ENCODE assay signal across 9 mouse cellular contexts in genomic region chr10:127599779-127600541, GRCm38 (mm10). TPM values are rescaled to one million over a fixed set of nuclear protein-coding genes. Genes with fewer than 3 reads are reported as not detected.
DNase-seq lines count a peak whose midpoint lies in the region; ATAC-seq and TF ChIP-seq lines count a peak whose summit lies in the region.
"Had no signal": no experiment of that assay in that cellular context is flagged by ENCODE, and none has a peak within 500 bp of the region (broad histone marks: within the 10 kb centered on the region; RNA-seq: fewer than 3 reads in every experiment).

No protein-coding gene starts in this region.

- peak overlapping the region; percentile 63 for H3K27ac ChIP-seq in cerebellum, adult 2 months (ENCODE audit: insufficient read depth, low read length)
- H3K27ac ChIP-seq in hindbrain, embryonic 13.5 days, result peak overlapping the region; percentile 20
- peak overlapping the region; percentile 46 for H3K27ac ChIP-seq in liver, embryonic 15.5 days (replicated peaks)
- peak overlapping the region; percentile 78 for H3K27ac ChIP-seq in stomach, postnatal 0 days (replicated peaks)

- no peaks in the 10 kb centered on the region for H3K27me3 ChIP-seq in cerebellum, adult 2 months (ENCODE audit: control insufficient read depth, insufficient read depth, low read length)
- H3K27me3 ChIP-seq in hindbrain, embryonic 13.5 days, result no peaks in the 10 kb centered on the region
- H3K27me3 ChIP-seq in liver, embryonic 15.5 days, result peaks cover 13% of the 10 kb centered on the region; the same call in 1 of the 2 replicates
- no peaks in the 10 kb centered on the region for H3K27me3 ChIP-seq in stomach, postnatal 0 days (ENCODE audit: control insufficient read depth, insufficient read depth, low read length)

- TF ChIP-seq POLR2A in cerebellum, adult 2 months (IDR thresholded peaks at IDR 0.05; ENCODE audit: borderline replicate concordance, insufficient read depth, low read length), result no peak

- DNase-seq in cerebellum, adult 2 months, result peak; percentile 64 to 75
- DNase-seq in adipocyte (ENCODE audit: low spot score), result peak; percentile 96
- peak; percentile 82 for DNase-seq in gastrocnemius, adult 18-20 months (ENCODE audit: low spot score)
- peak; percentile 61 for DNase-seq in stomach, postnatal 0 days (ENCODE audit: low spot score)
- DNase-seq in retina, postnatal 1 day, result no peak

- H3K4me2 ChIP-seq in hindbrain, embryonic 13.5 days, result no peak overlapping the region
- H3K4me2 ChIP-seq in liver, embryonic 15.5 days, result no peak overlapping the region; the same call in 1 of the 2 replicates
- H3K4me2 ChIP-seq in stomach, postnatal 0 days (replicated peaks; ENCODE audit: low read depth), result peak overlapping the region; percentile 25

- H3K4me3 ChIP-seq in cerebellum, adult 2 months (replicated peaks; ENCODE audit: insufficient read depth, low read depth, low read length), result no peak overlapping the region
- H3K4me3 ChIP-seq in hindbrain, embryonic 13.5 days, result no peak overlapping the region
- H3K4me3 ChIP-seq in liver, embryonic 15.5 days (replicated peaks), result no peak overlapping the region
- H3K4me3 ChIP-seq in stomach, postnatal 0 days (ENCODE audit: low read depth, low read length), result no peak overlapping the region
- H3K4me3 ChIP-seq: myocyte had no signal

- no peak for TF ChIP-seq CTCF in cerebellum, adult 2 months (IDR thresholded peaks at IDR 0.05; ENCODE audit: borderline replicate concordance, insufficient read depth, low read depth, low read length)
- TF ChIP-seq CTCF in stomach, postnatal 0 days (IDR thresholded peaks at IDR 0.05; ENCODE audit: low read depth), result no peak

- no peaks in the 10 kb centered on the region for H3K9me3 ChIP-seq in hindbrain, embryonic 13.5 days
- no peaks in the 10 kb centered on the region for H3K9me3 ChIP-seq in liver, embryonic 15.5 days (replicated peaks)
- H3K9me3 ChIP-seq in stomach, postnatal 0 days (ENCODE audit: control insufficient read depth, low read length), result no peaks in the 10 kb centered on the region

- H3K4me1 ChIP-seq in cerebellum, adult 2 months (ENCODE audit: control insufficient read depth, insufficient read depth, low read length), result peaks cover 69% of the 10 kb centered on the region
- H3K4me1 ChIP-seq in hindbrain, embryonic 13.5 days (replicated peaks), result peaks cover 27% of the 10 kb centered on the region
- peaks cover 80% of the 10 kb centered on the region for H3K4me1 ChIP-seq in liver, embryonic 15.5 days (replicated peaks)
- H3K4me1 ChIP-seq in stomach, postnatal 0 days (replicated peaks; ENCODE audit: control insufficient read depth, insufficient read depth), result peaks cover 34% of the 10 kb centered on the region

- ATAC-seq in cerebellum, adult (ENCODE audit: insufficient number of reproducible peaks, low FRiP score, low TSS enrichment), result no peak
- ATAC-seq in hindbrain, embryonic 13.5 days (ENCODE audit: low FRiP score), result no peak
- ATAC-seq in liver, embryonic 15.5 days (ENCODE audit: insufficient read depth), result 0 out of 2 replicates have a peak, but pooled peaks have one; percentile 3
- ATAC-seq in stomach, postnatal 0 days (ENCODE audit: low FRiP score, low TSS enrichment), result peak; percentile 13; the same call in 1 of the 2 replicates

- peaks cover 91% of the 10 kb centered on the region for H3K36me3 ChIP-seq in hindbrain, embryonic 13.5 days
- peaks cover 7% of the 10 kb centered on the region; the same call in 1 of the 2 replicates for H3K36me3 ChIP-seq in liver, embryonic 15.5 days (replicated peaks)
- peaks cover 4% of the 10 kb centered on the region for H3K36me3 ChIP-seq in stomach, postnatal 0 days (ENCODE audit: control insufficient read depth, insufficient read depth, low read length)

- TF ChIP-seq EP300 in stomach, postnatal 0 days (optimal IDR thresholded peaks at IDR 0.05), result no peak

- 8% methylated on average over 17 of the region's 17 CpGs for WGBS in cerebellum, adult 2 months
- WGBS in hindbrain, embryonic 13.5 days, result 68% methylated on average over 17 of the region's 17 CpGs
- WGBS in liver, embryonic 15.5 days (ENCODE audit: insufficient replicate concordance), result 48% methylated on average over 17 of the region's 17 CpGs
- WGBS in stomach, postnatal 0 days, result 27% methylated on average over 17 of the region's 17 CpGs

- no peak overlapping the region for H3K9ac ChIP-seq in hindbrain, embryonic 13.5 days
- no peak overlapping the region for H3K9ac ChIP-seq in liver, embryonic 15.5 days
- H3K9ac ChIP-seq in stomach, postnatal 0 days (ENCODE audit: low read length), result peak overlapping the region; percentile 23

RNA-seq across cellular contexts. Expression of gene Lrp1, which starts 21.0 kb away (rescaled TPM):
- 346 and 366 TPM in 2 replicates for polyA plus RNA-seq in cerebellum, adult 2 months (2012; rRNA removed)
- total RNA-seq in gastrocnemius, adult 18-20 months (2021), result 10 to 100 TPM; 40.8 to 43.4 TPM
- 101 and 108 TPM in 2 replicates for polyA plus RNA-seq in hindbrain, embryonic 13.5 days (2015; fragmentation: Nextera tagmentation; extraction: Ambion mirVana)
- 23.2 and 31.1 TPM in 2 replicates for polyA plus RNA-seq in liver, embryonic 15.5 days (2015; fragmentation: Nextera tagmentation; extraction: Ambion mirVana)
- 32.7 and 37.4 TPM in 2 replicates for polyA plus RNA-seq in stomach, postnatal 0 days (2015; fragmentation: Nextera tagmentation; extraction: Ambion mirVana)

RNA-seq across cellular contexts. Expression of gene Stat6, which starts 42.8 kb away (rescaled TPM):
- 8.7 TPM in 2 replicates for polyA plus RNA-seq in cerebellum, adult 2 months (2012; rRNA removed)
- 10 to 100 TPM; 16.0 to 17.9 TPM for total RNA-seq in gastrocnemius, adult 18-20 months (2021)
- polyA plus RNA-seq in hindbrain, embryonic 13.5 days (2015; fragmentation: Nextera tagmentation; extraction: Ambion mirVana), result 4.9 and 5.0 TPM in 2 replicates
- polyA plus RNA-seq in liver, embryonic 15.5 days (2015; fragmentation: Nextera tagmentation; extraction: Ambion mirVana), result 14.3 and 15.6 TPM in 2 replicates
- 31.4 and 34.6 TPM in 2 replicates for polyA plus RNA-seq in stomach, postnatal 0 days (2015; fragmentation: Nextera tagmentation; extraction: Ambion mirVana)

Comparison
In these comparisons a context has a peak if more than half of its experiments do, and no peak if none do; other contexts are left out.
1. H3K27ac ChIP-seq: peak in every context shown above with its lines; median percentile 78 in stomach, postnatal 0 days; 63 in cerebellum, adult 2 months; 46 in liver, embryonic 15.5 days; 20 in hindbrain, embryonic 13.5 days.
2. ATAC-seq: peak in liver, embryonic 15.5 days (single experiment) and stomach, postnatal 0 days (single experiment); none in cerebellum, adult (single experiment) and hindbrain, embryonic 13.5 days (single experiment).